Mouse (Mus musculus): ENCODE measurements around the gene Pf4.
A peak's percentile ranks its signal among the peaks of the same experiment; 100 is the strongest.

Pf4 gene

GRCm38 (mm10) chr5:90771880-90772653, at the start of gene Pf4:
Gene Pf4 (plus strand): TSS chr5:90772435.
- DNase-seq, result peak; percentile 56 to 77

GRCm38 (mm10) chr5:90722656-90723055, 49.6 kb upstream of the Pf4 start:
- no peak for DNase-seq

GRCm38 (mm10) chr5:90728254-90728653, 44.0 kb upstream of the Pf4 start:
- DNase-seq, result no peak

- DNase-seq, result peak; percentile 25 to 36
Observed at GRCm38 (mm10) chr5:90731480-90731879, 40.8 kb upstream of the Pf4 start.

- no peak for DNase-seq
Observed at GRCm38 (mm10) chr5:90742029-90742428, 30.2 kb upstream of the Pf4 start.

GRCm38 (mm10) chr5:90753934-90754333, 18.3 kb upstream of the Pf4 start:
- DNase-seq, result no peak

- peak; percentile 11 to 39 for DNase-seq
Observed at GRCm38 (mm10) chr5:90758020-90758605, 14.1 kb upstream of the Pf4 start.

GRCm38 (mm10) chr5:90759077-90760065, 12.9 kb upstream of the Pf4 start, which contains the start of gene Cxcl5:
Gene Cxcl5 (plus strand): TSS chr5:90759360.
- peak; percentile 20 to 36 for DNase-seq

- no peak for DNase-seq
Observed at GRCm38 (mm10) chr5:90760303-90760702, 11.9 kb upstream of the Pf4 start.

GRCm38 (mm10) chr5:90760844-90761243, 11.4 kb upstream of the Pf4 start:
- no peak for DNase-seq

- DNase-seq, result no peak
Observed at GRCm38 (mm10) chr5:90761834-90762233, 10.4 kb upstream of the Pf4 start.

- no peak for DNase-seq
Observed at GRCm38 (mm10) chr5:90763912-90764665, 8.1 kb upstream of the Pf4 start.

- DNase-seq, result no peak
Observed at GRCm38 (mm10) chr5:90765821-90766606, 6.2 kb upstream of the Pf4 start.

- DNase-seq, result no peak
Observed at GRCm38 (mm10) chr5:90768218-90768617, 4.0 kb upstream of the Pf4 start, which contains the start of gene Ppbp. Gene Ppbp (plus strand): TSS chr5:90768518.

GRCm38 (mm10) chr5:90771369-90771768, 866 bp upstream of the Pf4 start:
- no peak for DNase-seq

GRCm38 (mm10) chr5:90775562-90775961, 3.3 kb downstream of the Pf4 start:
- no peak for DNase-seq

GRCm38 (mm10) chr5:90777621-90778020, 5.4 kb downstream of the Pf4 start:
- DNase-seq, result no peak

- no peak for DNase-seq
Observed at GRCm38 (mm10) chr5:90778856-90779255, 6.6 kb downstream of the Pf4 start.

- DNase-seq, result no peak
Observed at GRCm38 (mm10) chr5:90783697-90784096, 11.5 kb downstream of the Pf4 start.

GRCm38 (mm10) chr5:90785659-90786588, 13.7 kb downstream of the Pf4 start, which contains the start of gene Cxcl3:
Gene Cxcl3 (plus strand): TSS chr5:90786103.
- DNase-seq, result peak; percentile 69

Data from kidney, postnatal 25 days (tissue).